Mouse (Mus musculus) regulatory T cell (primary cell): ENCODE measurements around the gene Bcan.

ENCODE experiments used
- in situ Hi-C: fragments of 300-600 bp; cut with MboI, MseI; formaldehyde crosslinking; loops from one replicate; pipeline ENCODE4 v1.15.1; 2025; ENCODE audit warnings: high pct_unique_total_duplicates

Bcan gene

DNA sequence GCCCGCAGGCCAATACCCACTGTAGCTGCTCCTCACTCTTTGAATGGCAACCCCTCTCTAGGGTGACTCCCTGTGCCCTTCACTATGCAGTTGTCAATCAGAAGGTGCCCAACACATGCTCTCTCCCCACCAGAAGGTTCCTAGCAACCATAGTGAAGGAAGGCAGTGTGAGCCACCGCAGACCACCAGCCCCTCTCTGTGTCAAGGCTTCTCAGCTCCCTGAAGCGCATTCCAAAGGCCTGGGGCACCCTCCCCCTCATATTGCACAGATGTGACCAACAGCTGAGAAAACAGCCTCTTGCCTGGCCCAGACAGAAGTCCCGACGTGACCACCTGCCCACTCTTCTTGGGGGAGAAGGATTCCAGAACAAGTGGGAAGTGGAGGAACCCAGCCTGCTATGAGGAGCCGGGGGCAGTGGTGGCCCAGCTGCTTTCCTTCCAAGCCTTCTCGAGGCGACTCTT, 27.8 kb downstream of the Bcan start:
- in situ Hi-C loops = no loop called here

DNA sequence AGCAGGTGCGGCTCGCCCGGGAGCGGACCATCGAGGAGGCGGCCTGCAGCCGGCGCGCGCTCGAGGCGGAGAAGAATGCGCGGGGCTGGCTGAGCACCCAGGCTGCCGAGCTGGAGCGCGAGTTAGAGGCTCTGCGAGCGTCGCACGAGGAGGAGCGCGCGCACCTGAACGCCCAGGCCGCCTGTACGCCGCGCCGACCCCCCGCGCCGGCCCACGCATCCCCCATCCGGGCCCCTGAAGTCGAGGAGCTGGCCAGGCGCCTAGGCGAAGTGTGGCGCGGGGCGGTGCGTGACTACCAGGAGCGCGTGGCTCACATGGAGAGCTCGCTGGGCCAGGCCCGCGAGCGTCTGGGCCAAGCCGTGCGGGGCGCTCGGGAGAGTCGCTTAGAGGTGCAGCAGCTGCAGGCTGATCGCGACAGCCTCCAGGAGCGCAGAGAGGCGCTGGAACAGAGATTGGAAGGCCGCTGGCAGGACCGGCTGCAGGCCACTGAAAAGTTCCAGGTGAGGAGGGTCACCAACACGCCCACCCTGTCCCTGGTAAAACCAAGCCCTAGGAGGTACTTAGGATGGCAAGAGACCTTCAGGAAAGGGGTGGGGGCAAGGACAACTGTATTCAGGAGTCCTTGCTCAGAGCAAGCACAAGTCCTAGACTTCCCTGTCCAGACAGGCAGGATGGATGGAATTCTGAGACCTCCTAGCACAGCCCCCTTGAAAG, 28.4 kb downstream of the Bcan start:
- in situ Hi-C loops = no loop called here

GRCm38 (mm10) chr3:87970939-87971488, 29.0 kb downstream of the Bcan start, which contains the start of gene Nes:
TSS of gene Nes (plus strand) at chr3:87971078.
- in situ Hi-C loops = no loop called here

GRCm38 (mm10) chr3:87970184-87970938, 29.7 kb downstream of the Bcan start:
- in situ Hi-C loops = no loop called here

DNA sequence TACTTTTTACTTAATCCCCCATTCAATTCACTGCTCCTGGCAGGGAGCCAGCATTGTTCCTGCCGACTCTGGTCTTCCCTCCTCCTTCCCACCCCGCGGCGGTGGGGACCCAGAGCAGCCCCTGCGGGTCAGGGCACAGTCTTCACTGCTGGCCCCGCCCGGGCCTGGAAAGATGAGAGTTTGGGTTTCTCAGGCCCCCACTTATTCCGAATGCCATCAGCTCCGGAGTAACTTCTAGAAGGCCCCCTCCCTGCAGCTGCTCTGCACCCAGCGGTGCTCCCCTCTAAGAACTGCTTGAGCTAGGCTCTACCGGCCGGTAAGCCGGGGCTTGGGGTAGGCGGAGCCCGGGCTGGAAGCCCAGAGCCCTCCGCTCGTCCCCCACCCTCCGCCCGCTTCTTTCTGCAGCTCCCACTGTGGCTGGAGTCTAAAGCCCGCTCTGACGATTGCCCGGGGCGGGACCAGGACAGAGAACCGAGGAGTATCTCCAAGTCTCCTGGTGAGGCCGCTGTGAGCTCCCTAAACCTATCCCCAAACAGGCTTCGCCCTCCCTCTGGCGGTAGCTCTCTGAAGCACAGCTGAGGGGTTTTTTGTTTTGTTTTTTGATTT, 39.3 kb downstream of the Bcan start:
- in situ Hi-C loops = no loop called here

GRCm38 (mm10) chr3:87960191-87960585, 39.8 kb downstream of the Bcan start:
- in situ Hi-C loops = no loop called here

GRCm38 (mm10) chr3:87959371-87959770, 40.7 kb downstream of the Bcan start:
- in situ Hi-C loops = no loop called here

DNA sequence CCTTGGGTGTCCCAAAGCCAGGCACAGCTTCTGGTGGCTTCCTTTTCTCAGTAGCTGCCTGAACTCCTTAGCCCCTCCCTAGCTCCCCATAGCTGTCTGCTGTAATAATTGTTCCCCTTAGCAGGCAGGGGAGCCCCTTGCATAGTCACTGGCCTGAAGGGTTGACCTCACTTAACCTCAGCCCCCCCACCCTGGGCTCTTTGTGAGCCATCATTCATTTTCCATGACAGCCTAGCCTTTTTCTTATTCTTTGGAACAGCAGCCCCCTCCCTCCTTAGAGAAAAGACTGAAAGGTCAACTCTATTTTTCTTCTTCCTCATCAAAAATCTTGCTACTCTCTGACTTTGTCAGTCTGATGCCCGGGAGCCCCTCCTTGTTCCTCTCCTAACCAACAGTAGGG, 41.1 kb downstream of the Bcan start:
- in situ Hi-C loops = no loop called here

GRCm38 (mm10) chr3:87958476-87958875, 41.6 kb downstream of the Bcan start:
- in situ Hi-C loops = no loop called here

DNA sequence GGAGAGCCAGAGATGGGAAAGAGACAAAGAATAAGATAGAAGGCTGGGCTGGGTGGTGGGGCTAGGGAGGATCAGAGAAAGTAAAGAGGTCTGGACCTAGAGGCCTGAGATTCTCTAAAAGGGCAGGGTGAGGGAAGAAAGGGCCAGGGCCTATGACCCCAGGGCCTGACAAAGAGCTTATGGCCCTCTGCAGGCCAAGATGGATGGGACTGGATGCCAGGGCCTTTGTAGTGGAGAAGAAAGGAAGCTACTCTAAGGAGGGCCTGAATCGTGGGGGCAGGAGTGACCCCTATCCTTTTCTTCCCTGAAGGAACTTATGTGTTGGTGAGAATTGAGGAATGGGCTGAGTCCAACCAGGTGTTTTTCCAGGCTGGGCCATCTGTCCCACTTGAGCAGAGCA, 42.0 kb downstream of the Bcan start:
- in situ Hi-C loops = no loop called here

DNA sequence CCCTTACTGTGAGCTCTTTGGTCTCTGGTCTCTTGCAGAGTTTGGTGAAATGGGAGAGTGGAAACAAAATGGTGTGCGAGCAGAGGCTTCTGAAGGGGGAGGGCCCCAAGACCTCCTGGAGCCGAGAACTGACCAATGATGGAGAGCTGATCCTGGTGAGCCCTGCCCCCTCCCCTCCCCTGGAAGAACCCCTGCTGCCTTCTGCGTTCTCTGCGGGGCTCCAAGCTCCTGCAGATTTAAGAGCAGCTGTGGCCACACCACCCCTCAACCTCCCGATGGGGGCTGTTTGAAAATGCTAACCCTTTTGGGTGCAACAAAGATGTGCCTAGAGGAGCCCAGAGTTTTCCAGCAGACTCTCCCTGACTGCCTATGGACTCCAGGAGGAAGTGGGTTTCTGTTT, 47.6 kb downstream of the Bcan start:
- in situ Hi-C loops = no loop called here

GRCm38 (mm10) chr3:87951946-87952345, 48.1 kb downstream of the Bcan start:
- in situ Hi-C loops = no loop called here

DNA sequence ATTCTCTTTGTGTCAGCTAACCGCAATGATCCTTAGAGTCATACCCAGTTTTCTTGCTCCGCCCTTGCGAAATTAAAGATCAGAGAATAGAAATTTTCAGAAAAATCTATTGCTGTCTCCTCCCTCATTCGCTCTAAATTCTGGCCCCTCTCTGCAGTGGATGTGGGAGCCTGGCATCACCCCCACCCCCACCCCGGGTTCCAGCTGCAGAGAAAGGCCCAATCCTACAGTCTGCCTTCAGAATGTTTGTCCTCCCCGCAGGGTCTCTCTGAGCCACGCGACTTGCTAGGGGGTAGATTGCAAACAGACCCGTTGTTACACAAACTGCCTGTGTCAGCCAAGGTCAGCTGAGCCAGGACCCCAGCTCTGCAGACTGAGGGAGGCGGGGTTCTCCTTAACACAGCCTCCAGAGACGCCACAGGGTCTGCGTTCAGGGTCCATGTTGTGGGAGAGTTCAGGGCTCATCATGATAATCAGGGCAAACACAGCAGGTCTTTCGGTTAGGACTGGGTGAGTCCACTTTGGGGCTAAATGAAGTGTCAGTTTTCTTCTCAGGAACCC, 50.0 kb downstream of the Bcan start:
- in situ Hi-C loops = no loop called here

- in situ Hi-C loops = no loop called here
Measured at GRCm38 (mm10) chr3:87949266-87949954, 50.6 kb downstream of the Bcan start.

DNA sequence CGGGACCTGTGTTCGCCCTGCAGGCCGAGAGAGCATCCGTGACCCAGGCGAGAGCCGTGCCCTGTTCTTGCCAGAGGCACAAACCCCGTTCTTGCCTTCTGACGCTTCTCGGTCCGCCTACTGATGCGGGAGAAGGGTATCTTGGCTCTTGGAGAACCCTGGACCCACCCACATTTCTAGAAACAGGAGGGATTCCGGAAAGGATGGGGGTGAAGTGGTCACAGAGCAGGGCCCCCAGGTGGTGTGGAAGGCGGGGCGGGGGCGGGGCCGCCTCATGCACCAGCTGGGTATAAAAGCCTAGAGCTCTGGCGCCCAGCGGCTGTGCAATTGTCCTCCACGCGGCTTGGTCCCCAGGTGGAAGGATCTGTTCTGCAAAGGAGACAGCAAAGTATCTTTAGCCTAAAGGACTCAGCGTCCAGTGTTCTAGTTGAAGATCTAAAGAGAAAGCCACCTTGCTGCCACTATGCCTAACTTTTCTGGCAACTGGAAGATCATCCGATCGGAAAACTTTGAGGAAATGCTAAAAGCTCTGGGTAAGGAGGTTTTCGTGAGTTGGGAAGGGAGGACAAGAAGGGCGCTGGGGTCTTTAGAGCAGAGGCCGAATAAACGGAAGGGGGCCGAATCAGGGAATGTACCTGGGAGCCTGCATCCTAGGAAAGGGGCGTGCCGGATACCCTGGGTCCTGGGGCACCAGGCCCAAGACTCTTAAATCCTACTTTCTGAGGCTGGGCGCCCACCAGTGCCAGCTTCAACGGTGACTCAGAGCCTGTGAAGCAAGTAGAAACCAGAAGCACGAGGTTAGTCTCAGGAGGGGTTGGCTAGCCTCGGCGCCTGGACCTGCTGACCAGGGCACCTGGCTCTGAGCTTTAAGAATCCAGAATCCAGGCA, 51.4 kb downstream of the Bcan start, which contains the start of gene Crabp2:
Gene Crabp2 (plus strand): TSS at position 289 of the 888 bp plus-strand sequence.
- in situ Hi-C loops = no loop called here

- in situ Hi-C loops = no loop called here
Measured at GRCm38 (mm10) chr3:87947811-87948199, 52.2 kb downstream of the Bcan start.

DNA sequence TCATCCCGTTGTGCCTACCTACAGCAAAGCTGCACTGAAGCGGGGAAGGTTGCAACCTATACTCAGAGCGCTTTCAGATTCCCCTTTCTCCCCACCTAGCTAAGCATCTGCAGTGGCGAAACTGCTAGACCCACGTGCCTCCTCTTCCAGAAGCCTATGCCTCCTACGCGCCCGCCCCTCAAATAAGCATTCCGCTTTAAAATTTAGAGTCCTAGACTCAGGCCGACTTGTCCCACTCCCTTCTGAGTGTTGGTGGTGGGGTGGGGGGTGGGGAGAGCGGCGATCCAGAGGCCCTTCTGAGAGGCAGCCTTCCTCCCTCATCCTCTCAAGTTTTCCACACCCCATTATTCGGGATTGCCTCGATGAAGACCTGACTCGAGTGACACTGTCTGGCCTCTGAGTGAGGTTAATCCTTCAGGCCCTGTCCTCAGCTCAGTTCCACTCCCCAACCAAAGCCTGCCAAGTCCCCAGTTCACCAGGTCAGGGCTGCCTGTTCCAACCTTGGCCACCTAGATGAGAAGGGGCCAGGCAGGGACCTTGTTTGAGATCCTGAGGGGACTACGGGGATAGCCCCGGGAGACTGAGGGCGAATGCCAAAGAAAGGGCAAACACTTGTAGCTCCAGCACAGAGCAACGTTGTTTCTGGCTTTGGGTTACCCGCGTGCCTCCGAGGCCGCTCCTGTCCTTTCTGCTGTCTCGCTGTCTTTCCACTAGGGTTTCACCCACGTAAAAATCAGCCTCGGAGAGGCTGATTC, 52.8 kb downstream of the Bcan start:
- in situ Hi-C loops = no loop called here

- in situ Hi-C loops = no loop called here
Measured at GRCm38 (mm10) chr3:87946541-87946860, 53.5 kb downstream of the Bcan start.

DNA sequence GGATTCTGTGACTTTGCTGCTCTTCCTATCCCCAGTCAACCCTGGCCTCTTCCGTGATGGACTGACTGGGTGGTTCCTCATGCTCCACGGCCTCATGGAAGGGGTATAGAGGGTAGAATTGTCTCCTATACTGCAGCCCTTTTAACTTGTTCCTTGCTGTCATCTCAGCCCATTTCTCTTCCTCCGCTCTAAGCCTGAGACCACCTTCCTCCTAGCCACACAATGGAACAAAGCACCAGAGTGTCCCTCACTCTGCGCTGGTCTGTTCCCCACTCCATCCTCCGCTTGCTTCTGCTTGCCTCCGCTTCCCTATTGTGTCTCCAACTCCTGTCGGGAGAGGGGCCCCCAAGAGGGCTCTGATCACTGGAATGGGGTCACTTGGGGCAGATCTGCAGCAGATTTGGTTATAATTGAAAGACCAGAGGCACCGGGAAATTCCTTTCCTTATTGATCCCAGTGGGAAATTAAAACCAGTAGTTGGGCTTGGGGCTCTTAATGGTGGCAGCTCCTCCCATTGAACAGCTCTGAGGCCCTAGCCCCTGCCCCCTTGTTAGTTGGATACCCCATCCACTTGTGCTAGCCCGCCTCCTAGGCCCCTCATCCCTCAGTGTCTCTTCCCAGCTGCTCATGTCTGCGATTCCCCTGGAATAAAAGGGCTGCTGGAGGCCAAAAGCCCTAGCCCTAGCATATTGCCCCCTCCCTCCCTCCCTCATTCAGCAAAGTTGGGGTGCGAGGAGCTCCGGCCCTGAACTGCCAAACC, 54.1 kb downstream of the Bcan start:
- in situ Hi-C loops = no loop called here
